Mouse (Mus musculus): Measurements from ENCODE around the gene Ak1. TPM values are rescaled to one million over a fixed set of nuclear protein-coding genes. Genes with fewer than 3 reads are reported as not detected.

Gene Ak1
- not detected for polyA plus RNA-seq (2014; fragmentation: Illumina TruSeq; extraction: RNeasy Lipid Tissue Mini Kit (QIAGEN cat#74804); ENCODE audit: low read depth, low replicate concordance)

GRCm38 (mm10) chr2:32621517-32621859 lies at the start of gene Ak1:
Ak1 (plus strand) TSS chr2:32621758.

GRCm38 (mm10) chr2:32574497-32574896 lies 47.1 kb upstream of the Ak1 start, which contains the start of gene Pip5kl1:
Pip5kl1 (plus strand) TSS chr2:32574797.

GRCm38 (mm10) chr2:32575586-32576160 lies 45.9 kb upstream of the Ak1 start, which contains the start of gene 9430097D07Rik:
9430097D07Rik (minus strand) TSS chr2:32575684.

GRCm38 (mm10) chr2:32586871-32587351 lies 34.6 kb upstream of the Ak1 start, which contains the start of gene St6galnac4:
St6galnac4 (plus strand) TSS chr2:32587095.

GRCm38 (mm10) chr2:32599409-32599808 lies 22.1 kb upstream of the Ak1 start, which contains the start of gene St6galnac6:
St6galnac6 (plus strand) TSS chr2:32599709.

GRCm38 (mm10) chr2:32646379-32647056 lies 25.0 kb downstream of the Ak1 start, which contains the start of gene Eng:
Eng (plus strand) TSS chr2:32646595.

Other genes with a start within 250 kb of the Ak1 start
- gene 1110008P14Rik, start 239.8 kb upstream of the Ak1 start, polyA plus RNA-seq (2014; fragmentation: Illumina TruSeq; extraction: RNeasy Lipid Tissue Mini Kit (QIAGEN cat#74804); ENCODE audit: low read depth, low replicate concordance) = 1.6 TPM
- 10.6 TPM for gene Lcn2, start 233.5 kb upstream of the Ak1 start, polyA plus RNA-seq (2014; fragmentation: Illumina TruSeq; extraction: RNeasy Lipid Tissue Mini Kit (QIAGEN cat#74804); ENCODE audit: low read depth, low replicate concordance)
- 2.7 TPM for gene Ptges2, start 225.9 kb upstream of the Ak1 start, polyA plus RNA-seq (2014; fragmentation: Illumina TruSeq; extraction: RNeasy Lipid Tissue Mini Kit (QIAGEN cat#74804); ENCODE audit: low read depth, low replicate concordance)
- gene Naif1, start 171.3 kb upstream of the Ak1 start, polyA plus RNA-seq (2014; fragmentation: Illumina TruSeq; extraction: RNeasy Lipid Tissue Mini Kit (QIAGEN cat#74804); ENCODE audit: low read depth, low replicate concordance) = 0.58 TPM
- gene Slc25a25, start 170.3 kb upstream of the Ak1 start, polyA plus RNA-seq (2014; fragmentation: Illumina TruSeq; extraction: RNeasy Lipid Tissue Mini Kit (QIAGEN cat#74804); ENCODE audit: low read depth, low replicate concordance) = 43.9 TPM
- 3.7 TPM for gene Fam102a, start 86.4 kb upstream of the Ak1 start, polyA plus RNA-seq (2014; fragmentation: Illumina TruSeq; extraction: RNeasy Lipid Tissue Mini Kit (QIAGEN cat#74804); ENCODE audit: low read depth, low replicate concordance)
- gene Dpm2, start 50.9 kb upstream of the Ak1 start, polyA plus RNA-seq (2014; fragmentation: Illumina TruSeq; extraction: RNeasy Lipid Tissue Mini Kit (QIAGEN cat#74804); ENCODE audit: low read depth, low replicate concordance) = 3.4 TPM
- gene Pip5kl1, start 47.0 kb upstream of the Ak1 start, polyA plus RNA-seq (2014; fragmentation: Illumina TruSeq; extraction: RNeasy Lipid Tissue Mini Kit (QIAGEN cat#74804); ENCODE audit: low read depth, low replicate concordance) = not detected
- gene 9430097D07Rik, start 46.1 kb upstream of the Ak1 start, polyA plus RNA-seq (2014; fragmentation: Illumina TruSeq; extraction: RNeasy Lipid Tissue Mini Kit (QIAGEN cat#74804); ENCODE audit: low read depth, low replicate concordance) = not detected
- gene St6galnac4, start 34.7 kb upstream of the Ak1 start, polyA plus RNA-seq (2014; fragmentation: Illumina TruSeq; extraction: RNeasy Lipid Tissue Mini Kit (QIAGEN cat#74804); ENCODE audit: low read depth, low replicate concordance) = 0.13 TPM
- gene St6galnac6, start 22.0 kb upstream of the Ak1 start, polyA plus RNA-seq (2014; fragmentation: Illumina TruSeq; extraction: RNeasy Lipid Tissue Mini Kit (QIAGEN cat#74804); ENCODE audit: low read depth, low replicate concordance) = 9.5 TPM
- 2.6 TPM for gene Eng, start 24.8 kb downstream of the Ak1 start, polyA plus RNA-seq (2014; fragmentation: Illumina TruSeq; extraction: RNeasy Lipid Tissue Mini Kit (QIAGEN cat#74804); ENCODE audit: low read depth, low replicate concordance)
- 20.6 TPM for gene Fpgs, start 82.4 kb downstream of the Ak1 start, polyA plus RNA-seq (2014; fragmentation: Illumina TruSeq; extraction: RNeasy Lipid Tissue Mini Kit (QIAGEN cat#74804); ENCODE audit: low read depth, low replicate concordance)
- 18.5 TPM for gene Cdk9, start 91.3 kb downstream of the Ak1 start, polyA plus RNA-seq (2014; fragmentation: Illumina TruSeq; extraction: RNeasy Lipid Tissue Mini Kit (QIAGEN cat#74804); ENCODE audit: low read depth, low replicate concordance)
- 0.11 TPM for gene Sh2d3c, start 99.3 kb downstream of the Ak1 start, polyA plus RNA-seq (2014; fragmentation: Illumina TruSeq; extraction: RNeasy Lipid Tissue Mini Kit (QIAGEN cat#74804); ENCODE audit: low read depth, low replicate concordance)
- gene 6330409D20Rik, start 119.3 kb downstream of the Ak1 start, polyA plus RNA-seq (2014; fragmentation: Illumina TruSeq; extraction: RNeasy Lipid Tissue Mini Kit (QIAGEN cat#74804); ENCODE audit: low read depth, low replicate concordance) = not detected
- 2.4 TPM for gene Tor2a, start 135.5 kb downstream of the Ak1 start, polyA plus RNA-seq (2014; fragmentation: Illumina TruSeq; extraction: RNeasy Lipid Tissue Mini Kit (QIAGEN cat#74804); ENCODE audit: low read depth, low replicate concordance)
- not detected for gene Ttc16, start 153.9 kb downstream of the Ak1 start, polyA plus RNA-seq (2014; fragmentation: Illumina TruSeq; extraction: RNeasy Lipid Tissue Mini Kit (QIAGEN cat#74804); ENCODE audit: low read depth, low replicate concordance)
- not detected for gene Ptrh1, start 154.0 kb downstream of the Ak1 start, polyA plus RNA-seq (2014; fragmentation: Illumina TruSeq; extraction: RNeasy Lipid Tissue Mini Kit (QIAGEN cat#74804); ENCODE audit: low read depth, low replicate concordance)
- not detected for gene Cfap157, start 162.7 kb downstream of the Ak1 start, polyA plus RNA-seq (2014; fragmentation: Illumina TruSeq; extraction: RNeasy Lipid Tissue Mini Kit (QIAGEN cat#74804); ENCODE audit: low read depth, low replicate concordance)
- gene Stxbp1, start 225.5 kb downstream of the Ak1 start, polyA plus RNA-seq (2014; fragmentation: Illumina TruSeq; extraction: RNeasy Lipid Tissue Mini Kit (QIAGEN cat#74804); ENCODE audit: low read depth, low replicate concordance) = 0.74 TPM

All from liver, adult 10 weeks (tissue).